ENCODE assay signal across 29 mouse cellular contexts in the genomic region with DNA sequence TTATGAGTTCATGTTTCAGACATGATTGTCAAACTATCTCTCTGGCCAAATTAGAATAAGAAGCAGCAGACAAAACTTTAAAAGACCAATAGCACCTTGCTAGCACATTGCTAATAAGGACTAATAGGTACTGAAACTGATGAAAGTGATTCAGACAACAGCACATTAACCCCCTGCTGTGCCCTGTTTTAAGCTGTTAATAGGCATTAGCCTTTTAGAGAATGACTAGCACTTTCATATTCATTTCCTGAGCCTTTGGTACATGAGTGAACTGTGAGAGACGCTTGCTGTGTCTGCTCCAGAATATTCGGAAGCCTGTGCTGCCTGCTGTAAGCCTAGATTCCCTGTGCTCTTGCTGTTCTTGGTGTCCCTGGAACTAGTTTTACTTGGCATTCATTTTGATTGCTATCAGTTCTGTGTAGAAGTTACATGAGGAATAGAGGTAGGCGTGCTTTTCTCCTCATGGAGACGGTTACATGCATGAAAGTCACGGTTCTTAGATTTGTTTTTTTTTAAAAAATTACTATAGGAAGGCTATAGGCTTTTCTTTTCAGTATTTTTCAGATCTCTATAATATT. TPM values are rescaled to one million over a fixed set of nuclear protein-coding genes. Genes with fewer than 3 reads are reported as not detected.
DNase-seq lines count a peak whose midpoint lies in the region; ATAC-seq lines count a peak whose summit lies in the region.
"Had no signal": no experiment of that assay in that cellular context is flagged by ENCODE, and none has a peak within 500 bp of the region (broad histone marks: within the 10 kb centered on the region; RNA-seq: fewer than 3 reads in every experiment).

No protein-coding gene starts in this region.

- no peak overlapping the region for H3K27ac ChIP-seq in hindbrain, embryonic 14.5 days
- H3K27ac ChIP-seq in hindbrain, embryonic 16.5 days (ENCODE audit: low read depth, low read length): no peak overlapping the region
- H3K27ac ChIP-seq in midbrain, embryonic 14.5 days (replicated peaks; ENCODE audit: low read depth, low read length): no peak overlapping the region
- H3K27ac ChIP-seq in midbrain, embryonic 10.5 days (replicated peaks): no peak overlapping the region
- H3K27ac ChIP-seq: hindbrain, embryonic 12.5 days; kidney, embryonic 15.5 days; layer of hippocampus, adult 2 months; left cerebral cortex, adult 2 months; limb, embryonic 12.5 days; neural tube, embryonic 15.5 days had no signal

- no peak overlapping the region for H3K9ac ChIP-seq in hindbrain, embryonic 14.5 days
- H3K9ac ChIP-seq in hindbrain, embryonic 16.5 days (ENCODE audit: low read depth, low read length): no peak overlapping the region
- H3K9ac ChIP-seq in midbrain, embryonic 14.5 days (replicated peaks; ENCODE audit: low read length): no peak overlapping the region
- H3K9ac ChIP-seq: hindbrain, embryonic 12.5 days; kidney, embryonic 15.5 days; limb, embryonic 12.5 days; liver, postnatal 0 days; neural tube, embryonic 15.5 days had no signal

- ATAC-seq in hindbrain, embryonic 14.5 days (ENCODE audit: low FRiP score): no peak
- ATAC-seq in hindbrain, embryonic 16.5 days: no peak
- no peak for ATAC-seq in midbrain, embryonic 14.5 days (ENCODE audit: low FRiP score, low TSS enrichment)
- ATAC-seq: activated CD4-positive, CD25-positive, alpha-beta regulatory T cell, adult 4 months; inflammation-experienced regulatory T-cells, adult 6 months; liver, postnatal 0 days had no signal

- no peak overlapping the region for H3K4me2 ChIP-seq in hindbrain, embryonic 14.5 days (replicated peaks)
- no peak overlapping the region for H3K4me2 ChIP-seq in hindbrain, embryonic 16.5 days (ENCODE audit: low read length)
- no peak overlapping the region for H3K4me2 ChIP-seq in midbrain, embryonic 14.5 days (ENCODE audit: low read length)
- H3K4me2 ChIP-seq: hindbrain, embryonic 12.5 days; kidney, embryonic 15.5 days; limb, embryonic 12.5 days; liver, embryonic 11.5 days; neural tube, embryonic 15.5 days had no signal

- peaks cover 7% of the 10 kb centered on the region for H3K4me1 ChIP-seq in hindbrain, embryonic 14.5 days (replicated peaks; ENCODE audit: control insufficient read depth, insufficient read depth, low read length)
- no peaks in the 10 kb centered on the region for H3K4me1 ChIP-seq in hindbrain, embryonic 16.5 days (ENCODE audit: control insufficient read depth, insufficient read depth, low read depth, low read length)
- H3K4me1 ChIP-seq in midbrain, embryonic 14.5 days (ENCODE audit: control insufficient read depth, insufficient read depth, low read length): no peaks in the 10 kb centered on the region
- H3K4me1 ChIP-seq in midbrain, embryonic 10.5 days: peaks cover 15% of the 10 kb centered on the region

- WGBS in hindbrain, embryonic 14.5 days: 70% methylated on average over 5 of the region's 5 CpGs
- WGBS in hindbrain, embryonic 16.5 days: 59% methylated on average over 5 of the region's 5 CpGs
- 62% methylated on average over 5 of the region's 5 CpGs for WGBS in midbrain, embryonic 14.5 days
- 85% methylated on average over 5 of the region's 5 CpGs for WGBS in midbrain, embryonic 10.5 days

- no peak overlapping the region for H3K4me3 ChIP-seq in hindbrain, embryonic 14.5 days (replicated peaks; ENCODE audit: low read length)
- H3K4me3 ChIP-seq in hindbrain, embryonic 16.5 days (ENCODE audit: low read length): no peak overlapping the region
- H3K4me3 ChIP-seq in midbrain, embryonic 14.5 days (replicated peaks; ENCODE audit: low read depth, low read length): no peak overlapping the region
- H3K4me3 ChIP-seq in midbrain, embryonic 10.5 days: no peak overlapping the region
- H3K4me3 ChIP-seq: erythroblast, embryonic 14.5 days; hindbrain, embryonic 12.5 days; kidney, embryonic 15.5 days; layer of hippocampus, adult 2 months; left cerebral cortex, adult 2 months; limb, embryonic 12.5 days; neural tube, embryonic 15.5 days had no signal

- H3K36me3 ChIP-seq in hindbrain, embryonic 14.5 days (replicated peaks; ENCODE audit: control insufficient read depth, insufficient read depth): no peaks in the 10 kb centered on the region
- no peaks in the 10 kb centered on the region for H3K36me3 ChIP-seq in hindbrain, embryonic 16.5 days (ENCODE audit: control insufficient read depth, insufficient read depth, low read length)
- no peaks in the 10 kb centered on the region for H3K36me3 ChIP-seq in midbrain, embryonic 14.5 days (ENCODE audit: control insufficient read depth, insufficient read depth, low read length)
- no peaks in the 10 kb centered on the region for H3K36me3 ChIP-seq in midbrain, embryonic 10.5 days
- H3K36me3 ChIP-seq: hindbrain, embryonic 12.5 days; kidney, embryonic 15.5 days; limb, embryonic 12.5 days; neural tube, embryonic 15.5 days had no signal

- peak; percentile 40 for DNase-seq in hindbrain, embryonic 14.5 days (ENCODE audit: low spot score)
- DNase-seq in midbrain, embryonic 14.5 days: peak; percentile 38
- no peak for DNase-seq in midbrain, embryonic 10.5 days (ENCODE audit: low spot score)
- DNase-seq in Muller cell, postnatal 12 days (ENCODE audit: inconsistent ontology term): peak; percentile 31
- DNase-seq in retina, embryonic 14.5 days (ENCODE audit: low spot score): peak; percentile 61
- no peak for DNase-seq in urinary bladder, postnatal 14 days (ENCODE audit: low spot score)
- no peak for DNase-seq in testis, postnatal 10 days (ENCODE audit: low spot score)
- DNase-seq: adrenal gland, adult 2 months; adrenal gland, postnatal 36 days; gastrocnemius, postnatal 10 days; heart, postnatal 14 days; kidney, adult 11 months; kidney, postnatal 36 days; liver, postnatal 0 days; lung, postnatal 36 days; right cerebral cortex, postnatal 4 days; thymus, postnatal 4 days had no signal

- H3K9me3 ChIP-seq in hindbrain, embryonic 14.5 days (ENCODE audit: control insufficient read depth, low read length): no peaks in the 10 kb centered on the region
- no peaks in the 10 kb centered on the region for H3K9me3 ChIP-seq in hindbrain, embryonic 16.5 days (ENCODE audit: control insufficient read depth, low read length)
- H3K9me3 ChIP-seq in midbrain, embryonic 14.5 days (ENCODE audit: control insufficient read depth, low read length): no peaks in the 10 kb centered on the region
- no peaks in the 10 kb centered on the region for H3K9me3 ChIP-seq in midbrain, embryonic 10.5 days (replicated peaks)
- H3K9me3 ChIP-seq: hindbrain, embryonic 12.5 days; kidney, embryonic 15.5 days; limb, embryonic 12.5 days; neural tube, embryonic 15.5 days had no signal

- H3K27me3 ChIP-seq in hindbrain, embryonic 14.5 days (ENCODE audit: control insufficient read depth, insufficient read depth, low read length): no peaks in the 10 kb centered on the region
- H3K27me3 ChIP-seq in hindbrain, embryonic 16.5 days (replicated peaks; ENCODE audit: control insufficient read depth, insufficient read depth, low read length): no peaks in the 10 kb centered on the region
- H3K27me3 ChIP-seq in midbrain, embryonic 14.5 days (ENCODE audit: control insufficient read depth, insufficient read depth, low read length): no peaks in the 10 kb centered on the region
- no peaks in the 10 kb centered on the region for H3K27me3 ChIP-seq in midbrain, embryonic 10.5 days (ENCODE audit: low read depth, poor library complexity, severe bottlenecking)
- H3K27me3 ChIP-seq: CH12.LX; hindbrain, embryonic 12.5 days; kidney, embryonic 15.5 days; limb, embryonic 12.5 days; neural tube, embryonic 15.5 days had no signal

RNA-seq across cellular contexts. Expression of a gene that starts 14.9 kb away (rescaled TPM):
- polyA plus RNA-seq in hindbrain, embryonic 14.5 days (2014; fragmentation: Nextera tagmentation; extraction: Ambion mirVana): 285 and 314 TPM in 2 replicates
- polyA plus RNA-seq in hindbrain, embryonic 16.5 days (2015; fragmentation: Nextera tagmentation; extraction: Ambion mirVana): 270 and 273 TPM in 2 replicates
- polyA plus RNA-seq in midbrain, embryonic 14.5 days (2014; fragmentation: Nextera tagmentation; extraction: Ambion mirVana): 240 and 274 TPM in 2 replicates
- 227 and 245 TPM in 2 replicates for polyA plus RNA-seq in midbrain, embryonic 10.5 days (2016; fragmentation: Nextera tagmentation; extraction: Ambion mirVana)

Comparison
In these comparisons a context has a peak if more than half of its experiments do, and no peak if none do; other contexts are left out.
1. DNase-seq: peak in hindbrain, embryonic 14.5 days (single experiment), midbrain, embryonic 14.5 days (single experiment), Muller cell, postnatal 12 days (single experiment) and retina, embryonic 14.5 days (single experiment); none in midbrain, embryonic 10.5 days (single experiment), urinary bladder, postnatal 14 days (single experiment) and testis, postnatal 10 days (single experiment).